Comparison of ENCODE assay signal across 15 mouse cellular contexts in the genomic region with DNA sequence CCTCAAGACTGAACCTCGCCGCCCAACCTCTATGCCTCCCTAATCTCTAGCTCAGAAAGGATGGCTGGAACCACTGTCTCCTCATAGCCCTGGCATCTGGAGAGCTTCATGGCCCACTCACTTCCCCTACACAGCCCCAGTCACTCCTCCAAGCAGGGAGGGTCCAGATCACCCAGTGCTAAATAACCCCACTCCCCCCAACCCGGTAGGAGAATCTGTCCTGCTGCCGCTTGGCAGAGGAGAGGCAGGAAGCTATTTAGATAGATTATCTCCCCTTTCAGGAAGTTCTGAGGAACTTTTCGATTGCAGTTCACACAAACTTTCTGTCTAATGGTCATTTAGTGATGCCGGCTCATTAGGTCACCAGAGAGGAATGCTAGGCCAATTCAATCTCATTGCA.
DNase-seq lines count a peak whose midpoint lies in the region; ATAC-seq and TF ChIP-seq lines count a peak whose summit lies in the region.
"Had no signal": no experiment of that assay in that cellular context is flagged by ENCODE, and none has a peak within 500 bp of the region (broad histone marks: within the 10 kb centered on the region; RNA-seq: fewer than 3 reads in every experiment).

No protein-coding gene starts in this region.

- H3K27ac ChIP-seq in lung, embryonic 14.5 days (ENCODE audit: low read depth), result peak overlapping the region; percentile 66
- H3K27ac ChIP-seq in embryonic facial prominence, embryonic 12.5 days, result peak overlapping the region; percentile 66
- peak overlapping the region; percentile 23; the same call in 1 of the 2 replicates for H3K27ac ChIP-seq in heart, postnatal 0 days (ENCODE audit: low read depth)

- peak overlapping the region; percentile 37 for H3K4me2 ChIP-seq in lung, embryonic 14.5 days
- no peak overlapping the region for H3K4me2 ChIP-seq in embryonic facial prominence, embryonic 12.5 days (replicated peaks)
- no peak overlapping the region for H3K4me2 ChIP-seq in heart, postnatal 0 days (ENCODE audit: low read depth, low read length)

- H3K27me3 ChIP-seq in lung, embryonic 14.5 days (ENCODE audit: insufficient read depth, low read length), result no peaks in the 10 kb centered on the region
- H3K27me3 ChIP-seq in embryonic facial prominence, embryonic 12.5 days, result no peaks in the 10 kb centered on the region
- peaks cover 31% of the 10 kb centered on the region for H3K27me3 ChIP-seq in heart, postnatal 0 days (ENCODE audit: control insufficient read depth, insufficient read depth, low read length)

- intact Hi-C loops in heart, postnatal 36 days (cut with DNase I), result no loop called here

- no peaks in the 10 kb centered on the region for H3K36me3 ChIP-seq in lung, embryonic 14.5 days (ENCODE audit: insufficient read depth)
- no peaks in the 10 kb centered on the region for H3K36me3 ChIP-seq in embryonic facial prominence, embryonic 12.5 days
- no peaks in the 10 kb centered on the region for H3K36me3 ChIP-seq in heart, postnatal 0 days (replicated peaks; ENCODE audit: control insufficient read depth, insufficient read depth, low read length)

- no peak overlapping the region for H3K9ac ChIP-seq in lung, embryonic 14.5 days
- no peak overlapping the region for H3K9ac ChIP-seq in embryonic facial prominence, embryonic 12.5 days
- no peak overlapping the region for H3K9ac ChIP-seq in heart, postnatal 0 days (replicated peaks; ENCODE audit: low read depth, low read length)

- peak; percentile 74 for ATAC-seq in lung, embryonic 14.5 days (ENCODE audit: insufficient read depth)
- ATAC-seq in embryonic facial prominence, embryonic 12.5 days (ENCODE audit: insufficient number of reproducible peaks, insufficient read depth, low FRiP score, low TSS enrichment), result no peak
- ATAC-seq in heart, postnatal 0 days (ENCODE audit: insufficient read depth, low read depth), result peak; percentile 54

- TF ChIP-seq EP300 in heart, postnatal 0 days (IDR thresholded peaks at IDR 0.05; ENCODE audit: low read depth), result no peak

- H3K9me3 ChIP-seq in lung, embryonic 14.5 days (ENCODE audit: low read depth, low read length), result no peaks in the 10 kb centered on the region; the same call in 1 of the 2 replicates
- H3K9me3 ChIP-seq in embryonic facial prominence, embryonic 12.5 days, result no peaks in the 10 kb centered on the region
- H3K9me3 ChIP-seq in heart, postnatal 0 days (replicated peaks; ENCODE audit: control insufficient read depth, low read length), result no peaks in the 10 kb centered on the region

- DNase-seq in heart, adult 8-10 months (ENCODE audit: low spot score), result peak; percentile 9
- no peak for DNase-seq in heart, postnatal 36 days
- peak; percentile 79 for DNase-seq in lung, embryonic 14.5 days
- no peak for DNase-seq in lung, postnatal 25 days (ENCODE audit: low spot score)
- DNase-seq in heart, postnatal 0 days (ENCODE audit: low spot score), result peak; percentile 51
- DNase-seq in layer of hippocampus, adult 9-10 months (ENCODE audit: low spot score), result no peak
- no peak for DNase-seq in frontal cortex, postnatal 36 days (ENCODE audit: low spot score in 2 of 2)
- DNase-seq: adrenal gland, postnatal 14 days; B cell, adult 2 months; cerebellum, postnatal 14 days; kidney, adult 18-20 months; layer of hippocampus, adult 9-11 months; right cerebral cortex, adult 18-20 months had no signal

- no peak overlapping the region for H3K4me3 ChIP-seq in lung, embryonic 14.5 days (ENCODE audit: low read depth, low read length)
- no peak overlapping the region for H3K4me3 ChIP-seq in embryonic facial prominence, embryonic 12.5 days
- H3K4me3 ChIP-seq in heart, postnatal 0 days (ENCODE audit: low read depth, low read length), result no peak overlapping the region
- H3K4me3 ChIP-seq: erythroblast, embryonic 14.5 days had no signal

- H3K4me1 ChIP-seq in lung, embryonic 14.5 days (ENCODE audit: insufficient read depth), result peaks cover 42% of the 10 kb centered on the region
- peaks cover 29% of the 10 kb centered on the region for H3K4me1 ChIP-seq in embryonic facial prominence, embryonic 12.5 days
- H3K4me1 ChIP-seq in heart, postnatal 0 days (ENCODE audit: control insufficient read depth, insufficient read depth), result no peaks in the 10 kb centered on the region

- 17% methylated on average over 6 of the region's 6 CpGs for WGBS in lung, embryonic 14.5 days
- 41% methylated on average over 6 of the region's 6 CpGs for WGBS in embryonic facial prominence, embryonic 12.5 days
- 9% methylated on average over 6 of the region's 6 CpGs for WGBS in heart, postnatal 0 days

- TF ChIP-seq CTCF in lung, embryonic 14.5 days (IDR thresholded peaks at IDR 0.05; ENCODE audit: low read depth), result no peak
- no peak for TF ChIP-seq CTCF in heart, postnatal 0 days (IDR thresholded peaks at IDR 0.05; ENCODE audit: low read depth)

Comparison
In these comparisons a context has a peak if more than half of its experiments do, and no peak if none do; other contexts are left out.
1. DNase-seq: peak in heart, adult 8-10 months (single experiment), lung, embryonic 14.5 days (single experiment) and heart, postnatal 0 days (single experiment); none in heart, postnatal 36 days (0 of 2), lung, postnatal 25 days (single experiment), layer of hippocampus, adult 9-10 months (single experiment) and frontal cortex, postnatal 36 days (0 of 2).
2. Peak in every context shown above with its lines, with median percentiles within 50 percentile points of each other: H3K27ac ChIP-seq.